Mouse (Mus musculus) cerebellum, postnatal 25 days (tissue): ENCODE data around the gene Gpn3.
"Not testable (repeated sequence)": the region's sequence is repeated elsewhere in the genome, so short reads cannot be mapped to it uniquely, and the experiment has no call there.

Source experiments
- DNase-seq, 2 experiments: peaks; one replicate each; pipeline ENCODE4 v3.0.0; 2021; ENCODE audit warnings: mixed read lengths in 2 of 2

Gpn3 gene

GRCm38 (mm10) chr5:122390671-122391070 lies 19.0 kb downstream of the Gpn3 start:
- DNase-seq = no peak

GRCm38 (mm10) chr5:122391178-122391785 lies 19.6 kb downstream of the Gpn3 start:
- peak in 1 of 2 experiments; percentile 12 for DNase-seq

- DNase-seq = peak; percentile 95 to 97
Measured at GRCm38 (mm10) chr5:122391786-122392180, 20.1 kb downstream of the Gpn3 start, which contains the start of gene Arpc3. Arpc3 (plus strand) TSS chr5:122391878.

GRCm38 (mm10) chr5:122392227-122393004 lies 20.7 kb downstream of the Gpn3 start:
- DNase-seq = peak; percentile 43 to 47

- DNase-seq = peak; percentile 77 to 85
Measured at GRCm38 (mm10) chr5:122393887-122394286, 22.2 kb downstream of the Gpn3 start.

DNA sequence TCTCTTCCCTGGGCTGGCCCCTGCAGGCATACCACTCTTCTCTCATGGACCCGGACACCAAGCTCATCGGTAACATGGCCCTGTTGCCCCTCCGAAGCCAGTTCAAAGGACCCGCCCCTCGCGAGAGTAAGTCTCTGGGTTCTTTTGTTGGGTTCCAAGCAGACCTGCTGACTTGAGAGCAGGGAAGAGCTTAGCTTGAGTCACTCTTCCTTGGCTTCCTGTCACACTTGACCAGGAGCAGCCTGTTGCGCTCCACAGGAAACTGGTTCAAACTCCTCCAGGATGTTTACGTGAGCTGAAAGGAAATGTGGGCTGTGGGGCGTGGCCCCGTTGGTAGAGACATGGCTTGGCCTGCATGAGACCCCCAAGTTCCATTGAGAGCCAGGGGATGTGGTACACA lies 25.1 kb downstream of the Gpn3 start:
- peak in 1 of 2 experiments; percentile 20 for DNase-seq

DNA sequence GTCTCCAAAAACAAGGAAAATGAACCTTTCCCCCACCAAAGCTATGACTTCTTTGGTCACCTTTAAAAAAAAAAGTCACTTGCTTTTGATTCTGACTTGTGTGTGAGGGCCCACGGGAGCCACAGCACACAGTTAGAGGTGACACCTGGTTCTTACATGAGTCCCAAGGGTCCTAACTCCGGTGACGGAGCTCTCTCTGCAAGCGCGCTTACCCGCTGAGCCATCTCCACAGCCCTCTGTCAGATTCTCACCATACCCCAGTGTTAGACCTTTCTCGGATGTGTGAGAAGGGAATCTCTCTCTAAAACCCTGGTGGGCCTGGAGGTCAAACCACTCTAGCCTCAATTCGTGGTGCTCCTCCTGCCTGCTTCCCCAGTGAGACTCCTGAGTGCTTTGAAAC lies 25.8 kb downstream of the Gpn3 start:
- no peak for DNase-seq

DNA sequence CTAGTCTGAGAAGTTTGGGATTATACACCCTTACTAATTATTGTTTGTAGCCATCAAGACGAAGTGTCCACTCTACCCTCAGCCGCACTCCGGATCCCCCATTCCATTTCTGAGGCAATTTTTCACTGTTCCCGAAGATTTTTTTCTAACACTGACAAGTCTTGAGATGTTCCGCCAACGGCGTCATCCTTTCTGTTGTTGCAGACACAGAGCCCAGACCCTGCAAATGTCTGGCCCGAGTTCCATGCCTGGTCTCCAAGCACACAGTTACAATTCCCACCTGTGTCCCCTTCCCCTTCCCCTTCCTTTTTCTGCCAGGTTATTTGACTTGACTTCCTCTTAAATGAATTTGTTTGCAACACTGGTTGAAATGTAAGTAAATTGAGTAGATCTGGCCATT lies 28.2 kb downstream of the Gpn3 start:
- peak in 1 of 2 experiments; percentile 9 for DNase-seq

DNA sequence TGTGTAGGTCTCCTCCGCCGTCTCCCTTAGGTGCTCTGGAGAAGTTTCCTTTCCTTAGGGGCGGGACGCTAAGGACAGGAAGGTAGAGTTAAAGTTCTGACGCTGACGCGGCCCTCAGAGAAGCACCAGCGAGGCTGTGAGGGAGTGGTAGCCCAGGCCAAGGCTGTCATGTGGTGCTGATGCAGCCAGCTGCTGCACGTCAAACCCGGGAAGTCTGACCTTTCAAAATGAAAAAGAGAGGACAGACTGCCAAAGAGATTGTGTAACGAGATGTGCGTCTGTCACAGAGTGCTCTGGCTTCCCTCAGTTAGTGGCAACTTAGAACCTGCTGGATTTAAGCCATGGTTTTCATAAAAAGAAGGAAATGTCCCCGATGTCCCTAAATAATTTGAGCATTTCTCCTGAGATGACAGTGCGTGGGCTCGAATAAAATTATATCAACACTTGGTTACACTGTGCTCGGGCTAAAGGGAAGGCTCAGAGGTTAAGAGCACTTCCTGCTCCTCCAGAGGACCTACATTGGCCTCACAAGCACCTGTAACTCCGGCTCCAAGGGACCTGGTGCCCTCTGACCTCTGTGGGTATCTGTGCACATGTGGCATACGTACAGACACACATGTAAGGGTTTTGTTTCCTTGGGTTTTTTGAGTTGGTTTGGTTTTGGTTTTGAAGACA lies 29.1 kb downstream of the Gpn3 start:
- DNase-seq = peak in 1 of 2 experiments; percentile 6

GRCm38 (mm10) chr5:122401303-122401640 lies 29.6 kb downstream of the Gpn3 start:
- peak; percentile 88 to 90 for DNase-seq

DNA sequence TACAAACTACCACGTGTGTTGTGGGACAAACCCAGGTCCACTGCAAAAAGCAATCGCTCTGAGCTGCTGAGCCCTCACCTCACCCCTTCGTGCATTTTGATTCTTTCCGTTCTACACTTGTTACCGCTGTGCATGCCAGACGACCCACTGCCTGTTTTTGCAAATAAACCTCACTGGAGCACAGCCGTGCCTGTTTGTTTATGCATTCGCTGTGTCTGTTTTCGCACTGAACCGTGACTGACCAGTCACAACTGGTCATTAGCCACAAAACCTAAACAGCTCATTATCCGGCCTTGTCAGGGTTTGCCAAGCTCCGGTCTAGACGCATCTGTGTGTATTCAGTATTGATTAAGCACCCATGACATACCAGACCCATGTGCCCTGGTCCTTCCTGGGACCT lies 30.5 kb downstream of the Gpn3 start:
- no peak for DNase-seq

GRCm38 (mm10) chr5:122402772-122403171 lies 31.1 kb downstream of the Gpn3 start:
- peak; percentile 47 to 51 for DNase-seq

DNA sequence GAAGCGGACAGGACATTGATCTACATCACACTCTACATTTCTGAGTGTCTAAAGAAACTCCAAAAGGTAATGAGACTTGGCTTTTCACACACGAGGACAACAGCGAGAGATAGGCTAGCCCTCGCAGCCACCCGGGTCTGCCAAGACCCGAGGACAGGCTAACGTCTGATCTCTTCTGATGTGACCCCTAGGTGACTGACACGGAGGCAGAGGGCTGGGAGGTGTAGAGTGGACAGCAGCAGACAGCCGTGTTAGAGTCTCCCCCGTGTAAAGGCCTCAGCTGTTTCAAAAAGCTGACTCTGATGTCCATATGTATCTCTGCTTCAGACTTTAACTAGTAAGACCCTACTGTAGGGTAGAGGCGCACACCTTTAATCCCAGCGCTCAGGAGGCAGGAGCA lies 31.7 kb downstream of the Gpn3 start:
- DNase-seq = no peak

DNA sequence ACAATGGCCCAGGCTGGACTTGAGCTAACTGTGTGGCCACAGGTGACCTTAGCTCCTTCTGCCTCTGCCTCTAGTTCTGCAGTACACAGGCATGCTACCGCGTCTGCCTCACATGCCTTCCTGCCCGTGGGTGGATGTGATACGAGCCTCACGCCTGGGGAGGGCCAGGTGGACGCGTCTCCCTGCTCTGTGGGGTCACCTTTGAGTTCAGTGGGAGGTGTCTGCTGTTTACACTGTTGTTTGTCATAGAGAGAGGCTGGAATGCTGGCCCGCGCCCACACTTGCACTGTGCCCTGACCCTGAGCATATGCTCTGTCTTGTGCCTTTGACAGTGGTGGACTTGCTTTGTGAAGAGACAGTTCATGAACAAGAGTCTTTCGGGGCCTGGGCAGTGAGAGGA lies 33.9 kb downstream of the Gpn3 start:
- no peak for DNase-seq

DNA sequence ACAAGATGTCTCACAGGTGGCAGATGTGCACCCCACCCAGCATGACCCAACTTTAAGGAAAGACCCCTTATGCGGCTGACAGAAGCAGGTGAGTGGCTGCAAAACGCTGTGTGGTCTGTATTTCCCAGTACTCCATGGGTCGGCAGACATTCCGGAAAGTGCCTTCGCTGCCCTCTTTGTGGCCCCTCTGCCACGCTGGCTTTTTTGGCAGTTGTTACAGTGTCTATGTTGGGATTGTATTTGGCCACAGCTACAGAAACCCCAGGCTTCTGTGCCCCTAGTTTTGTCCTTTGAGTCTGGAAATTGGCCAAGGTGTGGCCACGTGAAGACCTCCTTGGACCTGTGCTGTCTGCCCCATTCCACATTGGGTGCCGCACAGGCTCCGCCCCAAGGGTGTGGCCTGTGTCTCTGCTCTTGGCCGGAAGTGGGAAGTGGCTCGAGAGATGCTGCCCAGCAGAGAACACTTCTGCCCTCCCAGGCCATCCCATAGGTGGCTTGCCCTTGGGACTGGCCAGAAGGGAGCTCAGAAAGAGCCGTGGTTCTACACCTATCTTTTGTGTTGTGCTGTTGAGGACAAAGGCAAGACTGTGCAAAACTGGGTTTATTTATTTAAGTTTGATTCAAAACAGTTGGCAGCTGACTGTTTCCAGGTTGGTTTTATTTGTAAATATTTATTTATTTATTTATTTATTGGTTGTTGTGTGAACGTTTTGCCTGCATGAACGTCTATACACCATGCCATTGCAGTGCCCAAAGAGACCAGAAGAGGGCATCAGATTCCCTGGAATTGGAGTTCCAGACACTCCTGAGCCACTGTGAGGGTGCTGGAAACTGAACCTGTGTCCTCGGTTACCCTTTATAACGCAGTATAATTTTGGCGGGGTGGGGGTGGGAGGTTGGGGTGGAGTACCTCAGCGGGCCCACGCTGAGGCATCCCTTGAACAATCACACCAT lies 38.3 kb downstream of the Gpn3 start:
- peak in 1 of 2 experiments; percentile 37 for DNase-seq

- no peak for DNase-seq
Measured at GRCm38 (mm10) chr5:122411892-122412291, 40.2 kb downstream of the Gpn3 start.

DNA sequence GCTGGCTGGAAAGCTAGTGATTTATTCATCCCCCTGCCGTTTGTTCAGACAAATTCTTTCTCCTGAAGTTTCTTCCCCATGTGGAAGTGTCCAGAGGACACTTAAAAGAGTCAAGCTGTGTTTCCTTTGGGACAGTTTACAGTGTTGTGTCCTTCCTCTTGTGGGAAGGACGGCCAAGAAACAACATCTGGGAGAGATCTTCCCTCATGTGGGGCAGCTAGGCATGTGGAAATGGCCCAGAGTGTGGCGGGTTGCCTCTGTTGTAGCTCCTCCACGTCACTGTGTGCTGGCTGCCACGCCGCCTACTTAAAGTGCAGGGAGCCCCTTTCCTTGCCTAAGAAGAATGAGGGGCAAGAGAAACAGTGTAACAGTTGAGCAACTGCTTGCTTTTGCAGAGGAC lies 41.1 kb downstream of the Gpn3 start:
- DNase-seq = no peak

DNA sequence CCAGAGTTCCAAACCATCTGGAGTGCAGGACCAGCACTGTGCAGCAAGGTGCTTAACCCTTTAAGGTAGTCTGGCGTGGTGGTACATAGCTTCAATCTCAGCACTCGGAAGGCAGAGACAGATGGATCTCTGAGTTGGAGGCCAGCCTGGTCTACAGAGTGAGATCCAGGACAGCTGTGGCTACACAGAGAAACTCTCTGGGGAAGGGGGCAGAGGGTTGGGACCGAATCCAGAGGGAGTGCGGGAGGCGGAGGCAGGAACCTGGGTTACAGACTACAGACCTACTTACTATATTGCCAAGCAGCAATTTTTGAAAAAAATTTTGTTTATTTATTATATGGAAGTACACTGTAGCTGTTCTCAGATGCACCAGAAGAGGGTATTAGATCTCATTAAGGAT lies 42.7 kb downstream of the Gpn3 start:
- no peak for DNase-seq

GRCm38 (mm10) chr5:122415465-122415864 lies 43.8 kb downstream of the Gpn3 start:
- DNase-seq = no peak

DNA sequence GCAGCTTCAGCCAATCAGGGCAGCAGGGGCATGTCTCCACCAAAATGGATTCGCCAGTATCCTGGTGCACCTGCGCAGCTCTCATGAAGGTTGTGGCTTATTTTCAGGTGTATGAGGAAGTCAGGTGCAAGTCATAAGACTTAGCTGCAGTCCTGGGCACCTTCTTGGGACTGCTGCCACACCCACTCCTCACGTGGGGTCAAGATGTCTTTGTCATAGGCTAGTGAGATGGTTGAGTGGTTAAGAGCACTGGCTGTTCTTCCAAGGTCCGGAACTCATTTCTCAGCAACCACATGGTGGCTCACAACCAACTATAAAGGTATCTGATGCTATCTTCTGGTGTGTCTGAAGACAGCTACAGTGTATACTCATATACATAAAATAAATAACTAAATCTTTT lies 49.0 kb downstream of the Gpn3 start:
- not testable (repeated sequence) for DNase-seq

DNA sequence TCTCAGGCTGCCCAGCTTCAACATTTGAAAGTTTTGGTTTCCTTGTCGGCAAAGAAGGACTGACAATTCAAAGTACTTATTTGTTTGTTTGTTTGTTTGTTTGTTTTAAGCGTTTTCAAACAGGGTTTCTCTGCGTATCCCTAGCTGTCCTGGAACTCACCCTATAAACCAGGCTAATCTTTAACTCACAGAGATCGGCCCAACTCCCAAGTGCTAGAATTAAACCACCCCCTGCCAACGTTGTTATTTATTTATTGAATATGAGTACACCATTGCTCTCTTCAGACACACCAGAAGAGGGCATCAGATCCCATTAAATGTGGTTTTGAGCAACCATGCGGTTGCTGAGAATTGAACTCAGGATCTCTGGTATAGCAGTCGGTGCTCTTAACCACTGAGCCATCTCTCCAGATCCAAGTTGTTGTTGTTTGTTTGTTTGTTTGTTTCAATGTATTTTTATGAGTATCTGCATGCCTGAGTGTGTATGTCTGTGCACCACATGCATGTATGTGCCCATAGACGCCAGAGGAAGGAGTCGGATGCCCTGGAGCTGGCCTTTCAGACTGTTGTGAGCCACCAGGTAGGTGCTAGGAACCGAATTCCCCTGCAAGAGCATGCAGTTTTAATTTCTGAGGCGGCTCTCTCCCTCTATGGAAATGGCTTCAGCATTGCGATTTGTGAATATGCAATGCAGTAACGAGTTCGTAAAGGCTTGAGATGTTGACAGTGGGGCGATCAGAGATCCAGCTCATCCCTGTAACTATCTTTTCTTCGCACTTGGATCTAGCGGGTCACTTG lies 49.8 kb downstream of the Gpn3 start, which contains the start of gene Anapc7:
TSS of gene Anapc7 (plus strand) at position 423 of the 798 bp plus-strand sequence.
- DNase-seq = no peak
